Mouse (Mus musculus): ENCODE measurements around the gene Speg.

The Speg gene

DNA sequence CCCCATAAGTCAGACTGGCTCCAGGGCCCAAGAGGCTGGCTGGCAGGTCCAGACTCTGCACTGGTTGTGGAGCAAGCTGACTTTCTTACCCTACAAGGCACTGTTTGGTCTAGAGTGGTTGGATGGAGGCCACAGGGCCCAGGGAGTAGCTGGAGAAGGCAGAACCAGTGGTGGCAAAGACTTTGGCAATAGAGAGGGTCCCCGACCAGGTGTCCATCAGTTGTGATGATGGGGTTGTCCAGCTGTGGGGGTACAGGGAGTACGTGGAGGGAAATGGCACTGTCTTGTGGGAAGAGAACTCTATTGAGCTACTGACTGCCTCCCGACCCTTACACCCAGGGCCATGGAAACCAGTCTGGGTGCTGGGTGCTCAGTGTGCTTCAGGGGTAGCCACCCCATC lies 18.7 kb downstream of the Speg start:
- no peak for DNase-seq (ENCODE audit: low read depth, low spot score)

GRCm38 (mm10) chr1:75398761-75399402 lies 23.8 kb downstream of the Speg start:
- no peak for DNase-seq (ENCODE audit: low read depth, low spot score)

DNA sequence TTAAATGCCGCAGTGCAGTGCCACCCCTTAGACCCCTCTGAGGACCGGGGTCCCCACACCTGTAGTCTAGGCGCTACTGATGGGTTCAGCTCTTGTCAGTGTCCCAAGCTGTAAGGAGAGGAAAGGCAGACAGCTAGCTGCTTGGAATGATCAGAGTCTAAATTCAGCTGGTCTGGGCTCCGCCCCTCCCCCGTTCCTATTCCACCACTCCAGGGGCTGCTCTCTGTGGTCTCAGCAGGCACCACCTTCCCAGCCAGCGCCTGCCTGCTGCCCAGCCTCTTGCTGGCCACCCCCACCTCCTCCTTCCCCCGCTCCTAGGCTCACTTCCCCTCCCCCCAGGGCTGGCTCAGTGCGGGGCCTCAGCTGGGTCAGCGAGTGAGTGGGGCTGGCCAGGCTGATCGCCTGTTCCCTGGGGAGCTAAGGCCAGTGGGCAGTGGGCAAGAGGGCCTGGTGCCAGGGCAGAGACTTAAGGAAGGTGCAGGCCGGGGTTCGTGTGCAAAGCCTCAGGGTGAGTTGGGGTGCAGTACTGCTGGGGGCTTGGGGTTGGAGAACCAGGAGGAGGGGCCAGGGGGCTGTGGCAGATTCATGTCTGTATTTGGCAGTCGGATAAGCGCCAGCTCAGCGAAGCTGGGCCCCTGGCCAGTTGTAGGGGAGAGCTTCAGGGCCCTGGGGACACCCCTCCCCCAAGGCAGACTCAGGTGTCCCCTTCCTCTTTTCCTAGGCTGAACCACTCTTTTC lies 24.8 kb downstream of the Speg start:
- peak; percentile 61 for DNase-seq (ENCODE audit: low read depth, low spot score)

- no peak for DNase-seq (ENCODE audit: low read depth, low spot score)
These were observed 25.5 kb downstream of the Speg start for GRCm38 (mm10) chr1:75400493-75401115.

DNA sequence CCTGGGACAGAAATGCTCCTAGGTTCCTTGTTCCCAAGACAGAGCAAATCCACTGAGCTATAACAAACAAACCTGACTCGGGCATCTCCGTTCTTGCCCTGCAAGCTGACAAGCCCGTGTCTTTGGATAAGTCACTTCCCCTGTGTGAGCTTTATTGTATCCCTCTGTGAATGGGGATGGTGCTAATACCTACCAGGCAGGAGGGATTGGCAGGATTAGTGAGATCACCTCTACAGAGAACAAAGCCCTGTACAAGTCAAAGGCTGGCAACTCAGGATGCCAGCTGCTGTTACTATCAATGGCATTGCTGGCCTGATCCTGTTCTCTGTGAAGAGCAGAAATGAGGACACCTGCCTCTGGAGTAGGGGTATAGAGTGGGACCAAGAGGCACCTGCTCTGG lies 30.4 kb downstream of the Speg start:
- no peak for DNase-seq (ENCODE audit: low read depth, low spot score)

DNA sequence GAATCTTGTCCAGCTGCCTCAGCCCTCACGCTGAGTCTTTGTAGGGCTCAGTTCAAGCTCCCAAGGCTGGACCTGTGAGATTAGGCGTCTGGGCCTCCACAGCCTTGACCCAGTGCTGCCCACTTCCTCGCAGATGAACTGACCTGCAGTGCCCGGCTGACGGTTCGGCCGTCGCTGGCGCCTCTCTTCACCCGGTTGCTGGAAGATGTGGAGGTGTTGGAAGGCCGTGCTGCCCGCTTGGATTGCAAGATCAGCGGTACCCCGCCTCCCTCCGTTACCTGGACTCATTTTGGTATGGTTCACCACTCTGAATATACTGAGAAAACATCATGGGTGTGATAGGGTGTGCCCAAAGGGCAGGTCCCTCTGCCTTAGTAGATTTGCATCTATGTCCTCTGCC lies 31.1 kb downstream of the Speg start:
- no peak for DNase-seq (ENCODE audit: low read depth, low spot score)

- DNase-seq (ENCODE audit: low read depth, low spot score): no peak
These were observed 32.0 kb downstream of the Speg start for GRCm38 (mm10) chr1:75407056-75407455.

- no peak for DNase-seq (ENCODE audit: low read depth, low spot score)
These were observed 33.1 kb downstream of the Speg start for GRCm38 (mm10) chr1:75408210-75408609.

GRCm38 (mm10) chr1:75409950-75410349 lies 34.9 kb downstream of the Speg start:
- DNase-seq (ENCODE audit: low read depth, low spot score): no peak

DNA sequence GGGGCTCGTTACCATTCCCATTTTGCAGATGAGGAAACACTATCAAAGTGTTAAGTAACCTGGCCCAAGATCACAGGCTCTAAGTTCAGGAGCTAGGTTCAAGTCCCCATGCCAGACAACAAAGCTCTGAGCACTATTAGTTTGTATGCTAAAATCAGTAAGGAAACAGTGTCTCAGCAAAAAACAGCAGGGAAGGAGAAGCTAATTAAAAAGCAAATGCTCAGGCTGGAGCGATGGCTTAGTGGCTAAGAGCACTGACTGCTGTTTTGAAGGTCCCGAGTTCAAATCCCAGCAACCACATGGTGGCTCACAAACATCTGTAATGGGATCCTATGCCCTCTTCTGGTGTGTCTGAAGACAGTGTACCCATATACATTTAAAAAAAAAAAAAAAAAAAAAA lies 37.1 kb downstream of the Speg start:
- no peak for DNase-seq (ENCODE audit: low read depth, low spot score)

DNA sequence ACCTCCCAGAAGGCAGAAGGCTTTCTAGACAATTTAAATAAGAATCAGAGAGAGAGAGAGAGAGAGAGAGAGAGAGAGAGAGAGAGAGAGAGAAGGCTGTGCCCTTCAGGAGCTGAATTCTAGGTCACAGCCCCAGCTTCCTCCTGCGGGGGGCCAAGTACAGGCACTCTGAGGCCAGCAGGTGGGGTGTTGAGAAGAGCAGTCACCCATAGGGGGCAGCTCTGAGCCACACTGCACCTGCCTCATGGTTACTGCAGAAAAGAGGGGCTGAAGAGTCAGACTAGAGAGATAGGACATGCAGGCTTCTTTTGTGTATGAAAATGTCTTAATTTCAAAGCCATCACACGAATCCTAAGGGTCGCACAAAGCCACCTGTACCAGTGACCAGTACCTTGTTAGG lies 38.7 kb downstream of the Speg start:
- DNase-seq (ENCODE audit: low read depth, low spot score): no peak

- DNase-seq (ENCODE audit: low read depth, low spot score): no peak
These were observed 46.7 kb downstream of the Speg start for GRCm38 (mm10) chr1:75421794-75422193.

GRCm38 (mm10) chr1:75422216-75422822 lies 47.2 kb downstream of the Speg start:
- no peak for DNase-seq (ENCODE audit: low read depth, low spot score)

- DNase-seq (ENCODE audit: low read depth, low spot score): no peak
These were observed 47.9 kb downstream of the Speg start for GRCm38 (mm10) chr1:75422823-75423471.

GRCm38 (mm10) chr1:75423780-75424390 lies 48.8 kb downstream of the Speg start:
- no peak for DNase-seq (ENCODE audit: low read depth, low spot score)

DNA sequence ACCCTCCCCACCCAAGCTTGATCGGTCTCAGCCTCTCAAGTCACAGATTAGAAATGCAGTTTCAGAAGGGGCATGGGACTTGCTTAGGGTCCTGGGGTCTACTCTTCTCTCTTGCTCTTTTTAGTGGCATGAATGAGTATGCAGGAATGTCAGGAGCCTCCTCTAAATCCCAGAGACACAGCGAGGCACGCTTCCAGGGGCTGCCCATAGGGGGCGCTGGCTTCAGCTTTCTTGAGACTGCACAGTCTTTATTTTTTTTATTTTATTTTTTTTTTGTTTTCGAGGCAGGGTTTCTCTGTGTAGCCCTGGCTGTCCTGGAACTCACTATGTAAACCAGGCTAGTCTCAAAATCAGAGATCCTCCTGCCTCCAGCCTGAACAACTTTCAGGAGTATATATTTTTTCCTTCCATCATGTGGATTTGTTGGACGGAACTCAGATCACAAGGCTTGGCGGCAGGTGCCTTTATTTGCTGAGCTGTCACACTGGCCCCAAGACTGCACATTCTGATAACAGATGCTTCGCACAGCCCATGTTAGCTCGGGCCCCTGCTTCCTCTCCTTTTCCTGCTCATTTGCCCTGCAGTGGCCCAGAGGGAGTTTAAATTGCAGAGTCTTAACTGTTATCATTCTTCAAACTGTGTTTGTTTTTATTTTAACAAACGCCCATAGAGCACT lies 50.8 kb downstream of the Speg start:
- no peak for DNase-seq (ENCODE audit: low read depth, low spot score)

DNA sequence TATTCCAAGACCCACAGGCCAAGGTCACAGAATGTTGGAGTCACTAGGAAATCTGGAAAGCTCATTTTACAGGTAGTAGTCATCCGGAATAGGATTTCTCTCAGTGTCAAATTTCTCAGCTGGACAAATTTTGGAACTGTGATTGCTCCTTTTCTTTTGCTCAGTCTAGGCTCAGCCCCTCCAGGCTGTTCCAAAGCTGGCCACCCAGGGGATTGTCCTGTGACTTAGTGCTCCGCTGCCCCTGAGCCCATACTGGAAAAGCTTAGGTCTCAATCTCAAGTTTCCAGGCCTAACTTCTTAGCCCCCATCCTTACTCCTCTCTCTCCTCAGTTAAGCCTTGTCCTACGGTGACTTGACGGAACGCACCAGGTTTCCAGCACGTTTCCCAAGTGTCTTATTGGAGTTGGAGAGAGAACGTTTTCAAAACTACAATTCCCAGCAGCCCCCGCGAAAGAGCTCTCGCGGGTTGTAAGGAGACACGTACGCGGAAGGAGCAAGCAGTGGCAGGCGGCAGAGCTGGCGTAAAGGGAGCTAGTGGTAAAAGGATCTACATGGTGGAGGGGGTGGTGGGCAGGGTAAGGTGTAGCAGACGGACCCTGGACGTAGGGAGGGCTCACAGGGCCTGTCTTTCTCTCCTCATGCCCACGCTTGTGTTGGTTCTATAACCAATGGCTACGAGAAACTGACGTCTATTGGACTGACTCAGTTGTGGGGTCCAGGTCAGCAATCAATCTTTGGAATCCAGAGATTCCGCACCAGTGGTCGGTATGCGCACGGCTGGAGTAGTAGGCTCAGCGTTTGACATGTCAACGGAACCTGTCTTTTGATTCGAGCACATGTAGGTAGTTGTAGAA lies 60.6 kb downstream of the Speg start, which contains the start of gene Gmppa:
TSS of gene Gmppa (plus strand) at position 456 of the 854 bp plus-strand sequence.
- peak; percentile 78 for DNase-seq (ENCODE audit: low read depth, low spot score)

DNA sequence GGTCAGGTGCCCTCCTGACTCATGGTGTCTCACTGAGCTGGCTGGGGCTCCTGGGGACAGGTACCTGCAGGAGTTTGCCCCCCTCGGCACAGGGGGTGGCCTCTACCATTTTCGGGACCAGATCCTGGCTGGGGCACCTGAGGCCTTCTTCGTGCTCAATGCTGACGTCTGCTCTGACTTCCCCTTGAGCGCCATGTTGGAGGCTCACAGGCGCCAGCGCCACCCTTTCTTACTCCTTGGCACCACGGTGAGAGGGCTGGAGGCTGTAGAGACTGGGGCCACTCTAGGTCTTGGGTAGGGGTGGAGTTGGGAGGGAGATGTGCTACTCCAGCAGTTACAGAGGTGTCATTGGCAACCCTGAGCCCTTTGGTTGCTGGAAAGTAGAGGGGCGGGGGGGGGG lies 63.7 kb downstream of the Speg start:
- DNase-seq (ENCODE audit: low read depth, low spot score): no peak

GRCm38 (mm10) chr1:75440661-75441060 lies 65.6 kb downstream of the Speg start:
- no peak for DNase-seq (ENCODE audit: low read depth, low spot score)

- no peak for DNase-seq (ENCODE audit: low read depth, low spot score)
These were observed 66.4 kb downstream of the Speg start for GRCm38 (mm10) chr1:75441471-75441996.

Data from embryo, embryonic 11.5 days (tissue).